Mouse (Mus musculus): ENCODE measurements at regions not wholly inside any gene's neighbourhood (a gene's known extent, or its start where the extent isn't known, plus 50 kb on each side); places are given as distances from the start of the nearest gene placed in this dataset.

DNA sequence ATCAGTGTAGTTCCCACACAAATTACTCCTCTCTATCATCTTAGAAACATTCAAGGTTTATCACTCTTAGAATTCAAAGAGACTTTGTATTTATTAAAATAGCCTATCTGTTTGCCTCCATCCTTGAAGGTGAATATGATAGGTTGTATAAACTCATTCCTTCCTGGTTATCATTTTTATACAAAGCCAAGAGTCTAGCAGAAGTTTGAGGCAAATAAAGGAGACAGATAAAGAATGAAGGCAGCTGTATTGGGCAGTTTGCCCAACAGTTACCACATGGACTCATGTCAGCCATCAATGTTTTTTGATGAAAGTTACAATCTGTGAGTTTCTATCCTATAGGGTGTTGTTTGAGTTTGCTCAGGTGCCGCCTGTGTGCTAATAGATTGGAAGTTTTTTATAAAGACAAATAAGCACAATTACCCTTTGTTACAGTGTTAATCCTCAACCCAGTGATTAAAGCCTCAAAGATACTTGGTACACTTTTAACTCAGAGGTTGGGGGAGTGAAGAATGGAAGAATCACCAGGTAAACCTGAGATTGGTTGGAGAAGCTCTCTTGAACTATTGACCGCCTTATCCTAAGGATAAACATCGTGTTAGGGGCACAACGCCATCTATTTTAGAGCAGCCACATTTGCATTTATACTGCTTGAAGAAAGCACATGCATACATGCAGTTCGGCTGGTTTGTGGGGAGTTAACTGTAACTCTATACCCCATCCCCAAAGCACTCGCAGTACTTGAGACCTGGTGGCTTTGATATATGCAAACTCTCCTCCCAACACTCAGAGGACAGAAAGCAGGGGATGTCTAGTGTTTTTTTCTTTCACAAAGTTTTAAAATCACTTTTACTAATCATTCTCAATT, 175.6 kb upstream of the Gm11114 start:
- DNase-seq: no peak

DNA sequence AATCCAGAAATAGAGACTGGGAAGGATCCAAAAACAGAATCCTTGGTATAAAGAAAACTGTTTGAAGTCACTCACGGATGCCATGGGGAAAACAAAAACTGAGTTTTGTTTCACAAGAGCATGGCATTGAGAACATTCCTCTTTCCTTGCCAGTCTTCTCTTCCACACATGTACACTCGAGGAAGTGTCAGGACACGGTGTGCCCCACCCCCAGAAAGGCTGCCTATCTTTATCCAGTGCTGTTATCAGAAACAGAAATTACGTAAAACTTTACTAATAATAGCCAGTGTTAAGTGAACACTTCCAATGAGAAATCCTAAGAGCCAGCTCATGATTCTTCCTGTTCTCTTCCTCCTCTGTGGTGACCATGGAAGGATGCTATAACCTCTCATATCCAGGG, 172.7 kb upstream of the Gm11114 start:
- DNase-seq: no peak

DNA sequence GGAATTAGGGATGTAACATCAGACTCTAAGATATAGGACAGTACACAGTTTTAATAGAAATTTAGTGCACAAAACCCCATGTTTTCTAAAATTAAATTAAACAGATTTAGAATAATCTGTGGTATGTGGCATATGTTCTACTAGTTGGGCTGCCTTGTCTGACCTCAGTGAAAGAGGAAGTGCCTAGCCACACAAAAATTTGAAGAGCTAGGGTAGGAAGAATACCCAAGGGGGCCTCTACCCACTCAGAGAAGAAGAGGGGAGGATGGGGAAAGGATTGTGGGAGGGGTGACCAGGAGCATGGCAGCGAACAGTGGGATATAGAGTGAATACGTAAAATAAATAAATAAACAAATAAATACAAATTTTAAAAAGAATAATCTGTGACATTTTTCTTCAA, 168.2 kb upstream of the Gm11114 start:
- no peak for DNase-seq

DNA sequence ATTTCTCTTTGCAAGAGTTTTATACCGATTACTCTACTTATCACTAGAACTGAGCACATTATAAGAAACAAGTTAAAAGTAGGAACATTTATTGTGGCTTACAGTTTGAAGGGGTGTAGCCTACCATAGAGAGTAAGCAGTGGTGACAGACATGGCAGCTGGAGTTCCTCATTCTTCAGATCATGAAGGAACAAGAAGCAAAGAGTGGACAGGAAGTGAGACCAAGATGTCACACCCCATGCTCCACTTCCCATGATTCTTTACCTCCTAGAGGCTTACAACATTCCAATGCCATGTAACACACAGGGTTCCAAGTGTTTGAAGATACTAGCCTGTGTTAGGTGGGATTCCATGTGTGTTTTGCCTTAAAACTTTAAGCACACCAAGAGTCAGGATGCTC, 146.9 kb upstream of the Gm11114 start:
- DNase-seq: no peak

DNA sequence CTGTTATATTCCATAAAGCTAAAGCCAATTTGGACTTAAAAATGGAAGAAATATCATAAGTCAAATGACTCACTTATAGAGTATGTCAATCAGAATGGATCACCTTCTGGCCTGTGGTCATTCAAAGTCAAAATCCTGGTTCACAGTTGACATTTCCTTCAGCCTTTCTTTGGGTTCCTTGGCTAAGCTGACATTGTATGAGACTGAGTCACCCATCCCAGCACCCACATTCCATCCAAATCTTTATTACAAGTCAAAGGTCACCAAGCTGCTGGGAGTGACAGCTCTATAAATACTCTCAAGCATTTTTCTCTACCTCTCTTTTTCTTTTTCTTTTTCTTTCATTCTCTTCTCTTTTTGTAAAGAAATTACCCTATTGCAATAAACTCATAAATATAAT, 145.3 kb upstream of the Gm11114 start:
- DNase-seq: no peak

DNA sequence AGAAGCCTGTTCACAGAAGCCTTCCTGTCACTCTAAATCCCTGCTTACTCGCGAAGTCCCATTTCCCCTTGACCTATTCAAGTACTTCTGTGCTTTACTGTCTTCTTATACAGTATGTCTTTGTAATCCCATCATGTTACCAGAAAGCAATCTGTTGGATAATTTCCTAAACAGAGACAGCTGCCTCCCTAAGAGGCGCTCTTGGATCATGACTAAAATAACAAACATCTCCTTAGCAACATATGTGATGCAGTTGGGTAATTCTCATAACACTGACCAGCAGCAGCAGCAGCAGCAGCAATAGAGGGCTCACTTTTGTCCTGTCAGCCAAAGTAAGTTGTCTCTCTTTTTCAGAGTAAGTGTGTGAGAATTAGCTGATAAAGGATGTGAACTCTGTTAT, 138.1 kb upstream of the Gm11114 start:
- DNase-seq: no peak

DNA sequence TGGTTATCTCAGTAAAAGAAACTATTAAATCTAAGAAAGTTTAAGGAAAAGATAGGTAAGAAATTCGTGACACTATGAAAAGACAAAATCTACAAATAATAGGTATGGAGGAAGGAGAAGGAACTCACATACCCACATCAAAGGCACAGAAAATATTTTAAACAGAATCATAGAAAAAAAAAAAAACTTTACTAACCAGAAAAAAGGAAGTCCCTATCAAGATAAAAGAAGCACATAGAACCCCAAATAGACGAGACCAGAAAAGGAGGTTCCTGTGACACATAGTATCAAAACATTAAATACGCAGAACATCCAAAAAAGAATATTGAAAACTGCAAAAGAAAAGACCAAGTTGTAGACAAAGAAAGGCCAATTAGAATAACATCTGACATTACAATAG, 111.4 kb upstream of the Gm11114 start:
- DNase-seq: no peak

DNA sequence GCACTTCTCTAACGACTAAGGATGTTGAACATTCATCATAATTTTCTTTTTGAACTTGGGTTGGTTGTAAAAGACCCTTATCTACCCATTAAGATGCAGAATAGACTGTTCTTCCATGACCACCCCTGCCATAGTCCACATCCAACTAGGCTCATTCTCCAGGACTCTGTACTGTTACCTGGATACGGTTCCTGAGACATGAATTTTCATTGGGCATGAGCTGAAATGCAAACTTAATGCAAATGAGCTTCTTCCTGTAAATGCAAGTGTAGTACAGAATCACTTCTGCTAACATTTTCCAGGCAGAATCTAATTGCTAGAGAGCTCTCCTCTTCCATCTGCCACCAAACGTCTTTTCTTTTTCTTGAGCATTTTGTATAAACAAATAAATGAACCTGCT, 87.7 kb upstream of the Gm11114 start:
- no peak for DNase-seq

Measured in kidney, adult 8-10 months (tissue).